Mouse (Mus musculus) left cerebral cortex, adult 18-20 months (tissue): ENCODE results near the gene Lhfpl3. TPM values are rescaled to one million over a fixed set of nuclear protein-coding genes. Genes with fewer than 3 reads are reported as not detected.
"Not testable (repeated sequence)": the region's sequence is repeated elsewhere in the genome, so short reads cannot be mapped to it uniquely, and the experiment has no call there.

Source experiments
- DNase-seq, 2 experiments: peaks; one replicate each; pipeline ENCODE4 v3.0.0; 2021 to 2022; ENCODE audit warnings: low spot score in 2 of 2, mixed read lengths in 1 of 2
- long read RNA-seq, 2 experiments: library from polyadenylated mRNA; stranded (forward); transcript quantifications; one replicate each; pipeline ENCODE4 v2.0.0; 2021
- total RNA-seq, 2 experiments: library from RNA; stranded (reverse); gene quantifications; 2 replicates each; pipeline ENCODE4 v1.2.3; 2021

The Lhfpl3 gene
- 10 to 100 TPM; 15.7 to 16.1 TPM for total RNA-seq
- long read RNA-seq, experiment 1, partial matches to known transcripts = 1 of 1 reads
- long read RNA-seq, experiment 1, other reads (novel, unspliced or antisense) = 0 of 1 reads
- long read RNA-seq, experiment 2 = 0 reads

GRCm38 (mm10) chr5:22745885-22746532 lies at the start of gene Lhfpl3:
Gene Lhfpl3, plus strand, starts transcription at chr5:22746059.
- DNase-seq = peak; percentile 48 to 69

- not testable (repeated sequence) for DNase-seq
Measured at GRCm38 (mm10) chr5:22706271-22706670, 39.6 kb upstream of the Lhfpl3 start.

- DNase-seq = peak in 1 of 2 experiments; percentile 8
Measured at GRCm38 (mm10) chr5:22745529-22745884, 352 bp upstream of the Lhfpl3 start.

GRCm38 (mm10) chr5:22746533-22747021 lies 718 bp downstream of the Lhfpl3 start:
- DNase-seq = no peak

GRCm38 (mm10) chr5:22747305-22747704 lies 1.4 kb downstream of the Lhfpl3 start:
- DNase-seq = no peak

- DNase-seq = no peak
Measured at GRCm38 (mm10) chr5:22757261-22757660, 11.4 kb downstream of the Lhfpl3 start.

GRCm38 (mm10) chr5:22770726-22771125 lies 24.9 kb downstream of the Lhfpl3 start:
- no peak for DNase-seq

GRCm38 (mm10) chr5:22795361-22795760 lies 49.5 kb downstream of the Lhfpl3 start:
- no peak for DNase-seq

GRCm38 (mm10) chr5:22813426-22813825 lies 67.6 kb downstream of the Lhfpl3 start:
- peak; percentile 5 to 44 for DNase-seq

GRCm38 (mm10) chr5:22829822-22830450 lies 84.1 kb downstream of the Lhfpl3 start:
- DNase-seq = no peak

- DNase-seq = no peak
Measured at GRCm38 (mm10) chr5:22851572-22851971, 105.7 kb downstream of the Lhfpl3 start.

- no peak for DNase-seq
Measured at GRCm38 (mm10) chr5:22853503-22853902, 107.6 kb downstream of the Lhfpl3 start.

- no peak for DNase-seq
Measured at GRCm38 (mm10) chr5:22856480-22856879, 110.6 kb downstream of the Lhfpl3 start.

GRCm38 (mm10) chr5:22861399-22861798 lies 115.5 kb downstream of the Lhfpl3 start:
- DNase-seq = peak in 1 of 2 experiments; percentile 10

- DNase-seq = no peak
Measured at GRCm38 (mm10) chr5:22869031-22869430, 123.2 kb downstream of the Lhfpl3 start.

- no peak for DNase-seq
Measured at GRCm38 (mm10) chr5:22872417-22872816, 126.6 kb downstream of the Lhfpl3 start.

GRCm38 (mm10) chr5:22888345-22888744 lies 142.5 kb downstream of the Lhfpl3 start:
- peak; percentile 27 to 35 for DNase-seq

- DNase-seq = no peak
Measured at GRCm38 (mm10) chr5:22889481-22889880, 143.6 kb downstream of the Lhfpl3 start.

GRCm38 (mm10) chr5:22897228-22897627 lies 151.4 kb downstream of the Lhfpl3 start:
- DNase-seq = no peak

GRCm38 (mm10) chr5:22897656-22898289 lies 151.9 kb downstream of the Lhfpl3 start:
- no peak for DNase-seq

- no peak for DNase-seq
Measured at GRCm38 (mm10) chr5:22898593-22898992, 152.7 kb downstream of the Lhfpl3 start.

- DNase-seq = no peak
Measured at GRCm38 (mm10) chr5:22899913-22900312, 154.1 kb downstream of the Lhfpl3 start.
